Mouse (Mus musculus) liver, embryonic 16.5 days (tissue): ENCODE data around the gene Dyx1c1. TPM values are rescaled to one million over a fixed set of nuclear protein-coding genes. Genes with fewer than 3 reads are reported as not detected.

Experiments
- ATAC-seq: fragments of 200-750 bp; cut with Nextera tagmentation; 2 replicates; pipeline ENCODE4 v1.8.0; 2017; ENCODE audit warnings: low read depth, mild to moderate bottlenecking, moderate number of reproducible peaks, moderate library complexity
- H3K27ac ChIP-seq: fragments of 300-500 bp; sonication (generic); 2 replicates; pipeline ENCODE4 v1.5.1; 2014; ENCODE audit warnings: mild to moderate bottlenecking, low read length
- H3K27me3 ChIP-seq: fragments of 300-500 bp; sonication (generic); 2 replicates; pipeline ENCODE4 v1.6.1; 2014; ENCODE audit warnings: low read depth, low read length, mixed read lengths; ENCODE audit not compliant: control insufficient read depth, insufficient read depth
- H3K36me3 ChIP-seq: fragments of 300-500 bp; sonication (generic); 2 replicates; pipeline ENCODE4 v1.6.1; 2014; ENCODE audit warnings: mild to moderate bottlenecking; ENCODE audit not compliant: control insufficient read depth, insufficient read depth
- H3K4me1 ChIP-seq: fragments of 300-500 bp; sonication (generic); 2 replicates; pipeline ENCODE4 v1.6.1; 2014; ENCODE audit warnings: low read depth, low read length, mixed read lengths; ENCODE audit not compliant: control insufficient read depth
- H3K4me2 ChIP-seq: fragments of 300-500 bp; sonication (generic); 2 replicates; pipeline ENCODE4 v1.6.1; 2014; ENCODE audit warnings: low read depth, low read length, mixed read lengths
- H3K4me3 ChIP-seq: fragments of 300-500 bp; sonication (generic); 2 replicates; pipeline ENCODE4 v1.5.1; 2014; ENCODE audit warnings: low read depth, mild to moderate bottlenecking, low read length
- H3K9ac ChIP-seq: fragments of 300-500 bp; sonication (generic); 2 replicates; pipeline ENCODE4 v1.6.1; 2014; ENCODE audit warnings: low read depth, low read length
- H3K9me3 ChIP-seq: fragments of 300-500 bp; sonication (generic); replicated peaks from 2 replicates; pipeline ENCODE4 v1.6.1; 2016; ENCODE audit warnings: low read length; ENCODE audit not compliant: control insufficient read depth
- WGBS: fragments of 180-500 bp; shearing (Covaris S2); extraction: QIAGEN DNeasy Blood & Tissue Kit; methylation state at CpG from one replicate; pipeline ENCODE4 v1.1.7; 2014; ENCODE audit not compliant: insufficient replicate concordance; 5-methylcytosine and 5-hydroxymethylcytosine counted together
- polyA plus RNA-seq: library from polyadenylated mRNA; unstranded; fragments of >200 nt; fragmentation: Nextera tagmentation; extraction: Ambion mirVana; gene quantifications from 2 replicates; pipeline ENCODE4 v1.2.1, GENCODE M21; 2015

Dyx1c1 gene
- polyA plus RNA-seq, 1 experiment from 2014 or later, result 0.05 TPM

DNA sequence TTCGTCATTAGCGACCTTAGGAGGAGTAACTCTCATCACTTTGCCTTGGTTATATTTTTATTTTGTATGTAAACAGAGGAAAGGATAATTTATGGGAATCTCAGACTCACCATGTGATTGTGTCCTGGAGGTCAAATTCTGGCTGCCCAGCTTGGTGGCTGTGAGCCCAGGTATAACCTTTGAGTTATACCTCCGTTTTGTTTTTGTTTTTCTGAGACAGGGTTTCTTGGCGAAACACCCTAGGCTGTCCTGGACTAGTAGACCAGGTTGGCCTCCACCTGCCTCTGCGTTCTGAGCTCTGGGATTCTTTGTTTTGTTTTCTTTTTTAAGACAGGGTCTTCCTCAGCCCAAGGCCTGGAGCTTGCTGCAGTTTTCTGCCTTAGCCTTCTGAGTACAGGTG is 30.1 kb downstream of the Dyx1c1 start:
- WGBS, result 75% methylated on average over 5 of the region's 5 CpGs
- H3K4me2 ChIP-seq, result no peak overlapping the region
- no peak overlapping the region for H3K4me3 ChIP-seq
- peaks cover 19% of the 10 kb centered on the region for H3K4me1 ChIP-seq
- no peak overlapping the region for H3K27ac ChIP-seq
- no peak overlapping the region for H3K9ac ChIP-seq
- no peaks in the 10 kb centered on the region for H3K27me3 ChIP-seq
- no peaks in the 10 kb centered on the region for H3K9me3 ChIP-seq
- H3K36me3 ChIP-seq, result no peaks in the 10 kb centered on the region
- no peak for ATAC-seq

DNA sequence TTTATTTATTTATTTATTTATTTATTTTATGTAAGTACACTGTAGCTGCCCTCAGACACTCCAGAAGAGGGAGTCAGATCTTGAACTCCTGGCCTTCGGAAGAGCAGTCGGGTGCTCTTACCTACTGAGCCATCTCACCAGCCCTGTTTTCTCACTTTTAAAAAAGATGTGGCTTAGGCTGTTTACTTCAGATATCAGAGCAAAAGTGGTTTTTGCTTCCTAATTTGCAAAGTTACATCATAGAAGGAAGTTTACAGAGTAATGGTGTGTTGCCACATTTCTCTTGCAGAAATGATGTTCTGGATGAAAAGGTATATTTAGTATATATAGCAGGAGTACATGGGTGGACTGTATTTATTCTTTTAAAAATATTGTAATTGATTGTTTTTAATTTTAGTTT is 32.8 kb downstream of the Dyx1c1 start:
- Histone ChIP-seq H3K4me3 (no peak overlapping the region), H3K4me2 (no peak overlapping the region), H3K4me1 (peaks cover 6% of the 10 kb centered on the region; the same call in 1 of the 2 replicates), H3K9ac (no peak overlapping the region), H3K9me3 (no peaks in the 10 kb centered on the region), H3K27ac (no peak overlapping the region), H3K36me3 (no peaks in the 10 kb centered on the region), H3K27me3 (no peaks in the 10 kb centered on the region)
- ATAC-seq, result no peak
- 64% methylated on average over 2 of the region's 2 CpGs for WGBS

DNA sequence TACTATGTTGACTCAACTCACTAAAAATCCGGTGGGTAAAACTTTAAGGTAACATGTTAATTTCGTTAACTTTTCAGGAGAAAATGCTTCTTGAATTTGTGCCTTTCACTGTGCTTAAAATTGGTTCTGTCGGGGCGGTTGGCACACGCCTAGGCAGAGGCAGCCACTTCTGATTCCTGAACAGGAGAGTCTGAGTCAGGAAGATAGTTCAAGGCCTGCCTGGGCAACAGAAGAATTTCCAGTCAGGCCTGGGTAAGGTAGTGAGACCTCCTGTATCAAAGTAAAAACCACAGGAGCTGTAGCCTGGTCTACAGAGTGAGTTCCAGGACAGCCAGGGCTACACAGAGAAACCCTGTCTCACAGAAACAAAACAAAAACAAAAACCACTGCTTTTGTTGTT is 34.0 kb downstream of the Dyx1c1 start:
- Histone ChIP-seq H3K27ac (no peak overlapping the region), H3K4me2 (no peak overlapping the region), H3K4me1 (peaks cover 3% of the 10 kb centered on the region; the same call in 1 of the 2 replicates), H3K9me3 (no peaks in the 10 kb centered on the region), H3K9ac (no peak overlapping the region), H3K4me3 (no peak overlapping the region), H3K36me3 (no peaks in the 10 kb centered on the region), H3K27me3 (no peaks in the 10 kb centered on the region)
- 72% methylated on average over 5 of the region's 5 CpGs for WGBS
- no peak for ATAC-seq

DNA sequence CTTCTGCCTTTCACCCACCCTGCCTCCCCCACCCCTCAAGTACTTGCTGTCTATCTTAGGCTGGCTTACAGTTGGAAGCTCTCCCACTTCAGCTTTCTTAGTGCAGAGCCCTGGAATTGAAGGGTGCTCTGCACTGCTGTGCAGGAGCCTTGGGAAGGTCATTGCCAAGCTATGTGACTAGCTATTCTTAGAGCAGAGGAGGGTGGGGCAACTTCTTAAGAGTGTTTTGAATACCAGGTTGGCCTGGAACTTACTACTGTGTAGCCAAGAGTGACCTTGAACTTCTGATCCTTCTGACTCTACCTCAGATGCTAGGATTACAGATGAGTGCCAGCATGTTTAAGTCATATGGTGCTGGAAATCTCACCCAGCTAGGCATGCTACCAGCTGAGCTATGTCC is 37.6 kb downstream of the Dyx1c1 start:
- H3K9me3 ChIP-seq, result no peaks in the 10 kb centered on the region
- no peaks in the 10 kb centered on the region for H3K4me1 ChIP-seq
- H3K9ac ChIP-seq, result no peak overlapping the region
- H3K4me2 ChIP-seq, result no peak overlapping the region
- no peaks in the 10 kb centered on the region for H3K36me3 ChIP-seq
- no peak overlapping the region for H3K4me3 ChIP-seq
- ATAC-seq, result no peak
- no peak overlapping the region for H3K27ac ChIP-seq
- no peaks in the 10 kb centered on the region for H3K27me3 ChIP-seq

DNA sequence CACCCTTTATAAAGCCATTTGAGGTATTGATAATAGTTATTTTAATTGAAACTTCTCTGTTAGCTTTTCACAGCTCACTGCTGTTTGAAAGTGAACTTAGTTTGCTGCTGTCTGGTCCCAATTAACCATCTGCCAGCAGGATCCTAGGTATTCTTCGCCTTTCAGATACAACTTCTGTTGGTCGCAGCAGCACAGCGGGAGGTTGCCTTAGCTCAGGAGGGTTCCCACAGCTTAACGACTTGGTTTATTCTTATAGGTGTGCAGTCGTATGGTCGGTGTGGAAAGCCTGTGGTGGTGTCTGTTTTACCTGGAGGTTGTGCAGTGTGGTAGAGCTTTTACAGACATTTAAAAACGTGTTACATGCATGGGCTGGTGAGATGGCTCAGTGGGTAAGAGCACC is 38.2 kb downstream of the Dyx1c1 start:
- WGBS, result 63% methylated on average over 7 of the region's 7 CpGs
- Histone ChIP-seq H3K27ac (no peak overlapping the region), H3K36me3 (no peaks in the 10 kb centered on the region), H3K9me3 (no peaks in the 10 kb centered on the region), H3K4me2 (no peak overlapping the region), H3K9ac (no peak overlapping the region), H3K27me3 (no peaks in the 10 kb centered on the region), H3K4me1 (no peaks in the 10 kb centered on the region), H3K4me3 (no peak overlapping the region)
- no peak for ATAC-seq

DNA sequence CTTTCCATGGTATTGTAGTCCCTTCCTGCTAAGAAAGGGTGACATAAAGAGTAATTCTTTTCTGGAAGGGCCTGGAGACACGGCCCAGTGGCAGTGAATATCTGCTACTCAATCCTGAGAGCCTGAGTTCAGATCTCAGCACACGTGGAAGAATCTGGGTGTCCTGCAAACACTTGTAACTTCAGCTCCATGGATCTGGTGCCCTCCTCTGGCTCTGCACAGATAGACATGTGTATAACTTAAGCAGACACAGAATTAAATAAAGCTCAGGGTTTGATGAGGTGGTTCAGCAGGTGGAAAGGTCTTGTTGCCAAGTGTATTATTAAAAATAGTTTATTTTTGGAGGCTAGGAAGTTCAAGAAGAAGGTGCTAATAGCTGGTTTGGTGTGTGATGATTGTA is 41.9 kb downstream of the Dyx1c1 start:
- H3K9me3 ChIP-seq, result no peaks in the 10 kb centered on the region
- no peaks in the 10 kb centered on the region for H3K27me3 ChIP-seq
- H3K4me1 ChIP-seq, result no peaks in the 10 kb centered on the region; the same call in 1 of the 2 replicates
- no peak overlapping the region for H3K27ac ChIP-seq
- ATAC-seq, result no peak
- H3K4me2 ChIP-seq, result no peak overlapping the region
- 57% methylated on average over 2 of the region's 2 CpGs for WGBS
- no peak overlapping the region for H3K9ac ChIP-seq
- H3K36me3 ChIP-seq, result no peaks in the 10 kb centered on the region; the same call in 1 of the 2 replicates
- H3K4me3 ChIP-seq, result no peak overlapping the region

DNA sequence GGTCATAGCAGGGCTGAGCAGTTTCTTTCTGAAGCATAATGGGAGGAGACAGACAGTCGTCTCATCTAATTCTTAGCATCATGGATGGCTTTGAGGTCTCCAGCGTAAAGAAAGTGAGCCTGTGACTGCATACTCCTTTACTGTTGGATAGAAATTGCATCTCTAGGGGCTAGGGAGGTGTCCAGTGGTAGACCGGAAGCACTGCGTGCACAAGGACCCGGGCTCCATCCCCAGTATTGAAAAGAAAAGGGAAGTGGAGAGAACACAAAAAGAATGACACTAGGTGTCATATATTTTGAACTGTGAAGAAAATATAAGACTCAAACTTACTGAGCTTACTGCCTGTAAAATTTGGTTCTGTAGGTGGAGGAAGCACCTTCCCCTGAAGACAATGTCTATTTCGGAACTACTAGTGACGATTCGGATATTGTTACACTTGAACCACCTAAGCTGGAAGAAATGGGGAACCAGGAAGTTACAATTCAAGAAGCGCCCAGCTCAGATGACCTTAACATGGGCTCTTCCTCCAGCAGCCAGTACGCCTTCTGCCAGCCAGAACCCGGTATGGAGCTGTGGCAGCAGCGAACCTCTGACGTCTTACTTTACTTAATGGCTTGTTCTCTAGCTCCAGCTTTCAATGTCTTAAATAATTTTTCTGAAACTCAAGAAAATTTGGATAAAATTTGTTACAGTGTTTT is 42.9 kb downstream of the Dyx1c1 start:
- peak overlapping the region; percentile 24 for H3K27ac ChIP-seq
- 56% methylated on average over 13 of the region's 13 CpGs for WGBS

DNA sequence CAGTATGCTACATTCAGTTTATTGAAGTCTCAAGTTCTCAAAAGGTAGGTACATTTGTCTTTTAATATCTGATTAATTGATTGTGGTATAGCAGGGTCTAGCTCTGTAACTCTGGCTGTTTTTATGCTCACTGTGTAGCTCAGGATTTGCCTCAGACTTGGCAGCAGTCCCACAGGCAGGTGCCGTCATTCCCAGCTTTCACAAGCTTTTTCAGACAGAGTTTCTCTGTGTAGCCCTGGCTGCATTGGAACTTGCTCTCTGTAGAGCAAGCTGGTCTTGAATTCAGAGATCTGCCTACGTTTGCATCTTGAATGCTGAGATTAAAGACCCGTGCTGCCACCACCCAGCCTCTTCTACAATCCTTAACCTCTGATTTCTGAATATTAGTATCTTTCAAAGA is 43.6 kb downstream of the Dyx1c1 start:
- Histone ChIP-seq H3K9me3 (no peaks in the 10 kb centered on the region), H3K36me3 (no peaks in the 10 kb centered on the region; the same call in 1 of the 2 replicates), H3K27ac (no peak overlapping the region), H3K4me3 (no peak overlapping the region), H3K27me3 (no peaks in the 10 kb centered on the region), H3K4me1 (no peaks in the 10 kb centered on the region; the same call in 1 of the 2 replicates), H3K4me2 (no peak overlapping the region), H3K9ac (no peak overlapping the region)
- 49% methylated on average over 3 of the region's 3 CpGs for WGBS
- ATAC-seq, result 0 out of 2 replicates have a peak, but pooled peaks have one; percentile 50

More for the DNA sequence above, 42.9 kb downstream of the Dyx1c1 start:
- no peak for ATAC-seq
- no peak overlapping the region for H3K4me2 ChIP-seq
- H3K4me3 ChIP-seq, result no peak overlapping the region
- no peaks in the 10 kb centered on the region for H3K9me3 ChIP-seq
- H3K4me1 ChIP-seq, result no peaks in the 10 kb centered on the region; the same call in 1 of the 2 replicates
- H3K36me3 ChIP-seq, result no peaks in the 10 kb centered on the region; the same call in 1 of the 2 replicates
- H3K9ac ChIP-seq, result no peak overlapping the region
- H3K27me3 ChIP-seq, result no peaks in the 10 kb centered on the region

DNA sequence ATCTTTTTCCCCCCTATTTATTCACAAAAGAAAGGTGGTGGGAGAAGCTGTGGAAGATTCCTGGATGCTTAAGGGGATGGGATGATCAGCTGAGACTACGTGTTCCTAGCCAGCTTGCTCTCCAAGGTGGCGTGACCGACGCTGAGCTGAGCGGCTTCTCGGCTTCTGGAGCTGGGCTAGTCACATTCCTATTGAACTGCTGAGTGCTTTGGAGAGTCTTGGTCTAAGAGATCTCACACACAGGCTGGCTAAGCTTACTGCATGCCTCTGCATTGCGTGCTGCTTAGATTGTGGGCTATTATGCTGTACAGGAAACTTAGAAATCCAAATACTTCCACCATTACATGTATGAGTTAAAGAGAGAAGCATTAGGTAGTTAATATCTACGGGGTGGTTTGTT is 45.5 kb downstream of the Dyx1c1 start:
- no peak overlapping the region for H3K4me2 ChIP-seq
- no peaks in the 10 kb centered on the region; the same call in 1 of the 2 replicates for H3K36me3 ChIP-seq
- H3K4me1 ChIP-seq, result no peaks in the 10 kb centered on the region; the same call in 1 of the 2 replicates
- H3K27ac ChIP-seq, result no peak overlapping the region
- H3K4me3 ChIP-seq, result no peak overlapping the region
- H3K9ac ChIP-seq, result no peak overlapping the region
- 81% methylated on average over 8 of the region's 8 CpGs for WGBS
- ATAC-seq, result no peak
- no peaks in the 10 kb centered on the region for H3K27me3 ChIP-seq
- no peaks in the 10 kb centered on the region for H3K9me3 ChIP-seq
